Mouse (Mus musculus): ENCODE measurements around the gene Nrxn1.

GRCm38 (mm10) chr17:90207617-90208016 lies 885.3 kb downstream of the Nrxn1 start:
- TF ChIP-seq MAX (IDR thresholded peaks at IDR 0.05; ENCODE audit: low read length), result no peak
- TF ChIP-seq TAL1 (IDR thresholded peaks at IDR 0.05; ENCODE audit: low read length), result no peak
- no peak for TF ChIP-seq HCFC1 (IDR thresholded peaks at IDR 0.05; ENCODE audit: low read depth, low read length)
- no peak for TF ChIP-seq CTCF (IDR thresholded peaks at IDR 0.05 in 2 of 3, conservative IDR thresholded peaks at IDR 0.05 in 1 of 3; ENCODE audit: control insufficient read depth in 1 of 3, insufficient read depth in 1 of 3, low read depth in 2 of 3, low read length in 3 of 3, poor library complexity in 1 of 3, severe bottlenecking in 1 of 3)

All from MEL (cell line).